Mouse (Mus musculus): ENCODE measurements around the gene Dnajc5. TPM values are rescaled to one million over a fixed set of nuclear protein-coding genes. Genes with fewer than 3 reads are reported as not detected.

Dnajc5 gene
- polyA plus RNA-seq, 1 experiment from 2014 or later = 110 TPM

DNA sequence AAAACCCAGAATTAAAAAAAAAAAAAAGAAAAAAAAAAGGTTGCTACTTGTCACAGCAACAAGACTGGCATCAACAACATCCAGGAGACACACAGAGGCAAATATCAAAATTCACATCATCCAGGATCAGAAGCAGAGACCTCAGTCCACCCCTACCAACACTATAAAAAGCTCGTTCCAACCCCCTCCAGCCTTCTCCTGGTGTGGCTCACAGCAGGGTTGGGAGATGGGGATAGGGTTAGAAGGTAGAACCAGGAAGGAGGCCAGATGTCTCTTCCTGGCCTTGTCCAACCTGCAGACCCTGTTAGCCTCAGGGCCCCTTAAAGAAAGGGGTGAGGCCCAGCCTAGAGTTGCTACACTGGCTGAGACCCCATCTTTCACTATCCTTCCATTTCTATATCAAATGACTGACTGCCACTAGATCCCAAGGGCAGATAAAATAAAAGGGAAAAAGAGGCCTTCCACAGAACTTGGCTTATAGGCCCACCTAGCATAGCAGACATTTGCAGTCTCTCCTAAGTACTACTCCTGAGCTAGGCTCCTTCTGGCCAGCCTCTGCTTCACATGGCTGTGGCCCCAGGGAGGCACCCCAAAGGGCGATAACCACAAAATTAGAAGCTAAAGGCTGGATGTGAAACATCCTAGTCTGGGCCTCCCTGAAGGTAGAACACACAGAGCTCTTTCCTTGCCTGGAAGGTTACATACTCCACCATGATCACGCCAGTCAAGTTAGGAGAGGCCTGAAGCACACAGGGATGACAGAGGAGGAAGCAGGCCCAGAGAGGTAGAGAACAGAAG is 63.4 kb downstream of the Dnajc5 start:
- no peak for TF ChIP-seq CTCF (IDR thresholded peaks at IDR 0.05)
- in situ Hi-C loops (cut with MboI; ENCODE audit: low pct_unique_long_range_greater_than_20kb) = loop anchor here (25.0 kb wide), 1 partner anchor 1371 kb away; no protein-coding TSS in a partner anchor
- ATAC-seq = no peak
- ChIA-PET CTCF (interaction anchor here (2.7 kb wide), 1 partner anchor 11 kb away, joined by 7 read pairs; no protein-coding TSS in a partner anchor), POLR2A (interaction anchor here (0.7 to 1.1 kb wide), 2 partner anchors 8 to 13 kb away, joined by 3 to 4 read pairs; partner anchors contain the start of gene Prpf6)
- H3K27me3 ChIP-seq = no peaks in the 10 kb centered on the region
- DNase-seq (ENCODE audit: low read depth, low spot score) = no peak

DNA sequence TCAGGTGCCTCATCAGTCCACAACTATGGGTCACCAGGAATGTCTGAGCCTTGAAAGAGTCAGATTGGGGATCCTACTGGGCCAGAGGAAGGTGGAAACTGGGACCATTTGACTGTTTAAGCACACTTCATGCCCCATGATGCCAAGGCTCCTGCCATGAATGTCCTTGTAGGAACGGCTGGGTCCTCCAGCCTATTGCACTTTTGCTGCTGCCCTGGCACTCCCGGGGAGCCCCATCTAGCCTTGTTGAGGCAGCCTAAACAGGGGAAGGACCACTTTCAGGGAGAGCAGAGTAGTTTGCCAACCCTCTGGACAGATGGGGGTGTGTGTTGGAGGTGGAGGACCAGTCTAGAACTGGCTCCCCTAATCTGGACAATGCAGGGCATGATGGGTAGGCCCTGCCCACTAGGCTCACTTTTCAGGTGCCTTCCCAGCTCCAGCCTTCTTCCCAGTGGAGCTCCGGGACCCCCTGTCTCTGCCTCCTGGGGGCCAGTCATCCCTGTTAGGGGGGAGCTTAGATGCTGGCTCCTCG is 64.2 kb downstream of the Dnajc5 start, which contains the start of gene Uckl1:
Gene Uckl1, minus strand, starts transcription at position 482 of the 532 bp plus-strand sequence.
- TF ChIP-seq CTCF (IDR thresholded peaks at IDR 0.05) = no peak
- DNase-seq (ENCODE audit: low read depth, low spot score) (no peak), ATAC-seq (no peak)
- ChIA-PET CTCF (interaction anchor here (2.7 kb wide), 1 partner anchor 11 kb away, joined by 7 read pairs; no protein-coding TSS in a partner anchor), POLR2A (interaction anchor here (0.6 kb wide), 1 partner anchor 9 kb away, joined by 3 read pairs; no protein-coding TSS in a partner anchor)
- no peaks in the 10 kb centered on the region for H3K27me3 ChIP-seq
- in situ Hi-C loops (cut with MboI; ENCODE audit: low pct_unique_long_range_greater_than_20kb) = loop anchor here (25.0 kb wide), 1 partner anchor 1372 kb away; no protein-coding TSS in a partner anchor

DNA sequence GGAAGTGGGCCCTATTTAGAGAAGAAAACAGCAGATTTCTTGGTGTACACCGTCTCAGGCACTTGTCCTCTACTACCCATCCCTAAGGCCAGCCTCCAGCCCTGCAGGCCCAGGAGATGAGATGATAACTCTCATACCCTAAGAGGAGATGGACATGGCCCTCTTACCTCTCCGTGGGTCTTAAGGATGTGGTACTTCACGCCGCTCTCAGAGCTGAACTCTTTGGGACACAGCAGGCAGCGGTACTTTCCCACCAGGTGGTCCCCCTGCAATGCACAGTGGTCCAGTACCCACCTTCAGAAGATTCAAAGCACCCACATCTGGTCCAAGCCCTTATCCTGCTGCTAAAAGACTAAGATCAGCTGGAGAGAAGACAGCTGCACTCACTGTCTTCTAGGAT is 65.2 kb downstream of the Dnajc5 start:
- no peaks in the 10 kb centered on the region for H3K27me3 ChIP-seq
- no peak for ATAC-seq
- no peak for TF ChIP-seq CTCF (IDR thresholded peaks at IDR 0.05)
- CTCF ChIA-PET = interaction anchor here (2.7 kb wide), 1 partner anchor 9 kb away, joined by 7 read pairs; no protein-coding TSS in a partner anchor
- POLR2A ChIA-PET = no interaction called here
- in situ Hi-C loops (cut with MboI; ENCODE audit: low pct_unique_long_range_greater_than_20kb) = loop anchor here (25.0 kb wide), 1 partner anchor 1373 kb away; no protein-coding TSS in a partner anchor
- DNase-seq (ENCODE audit: low read depth, low spot score) = no peak

DNA sequence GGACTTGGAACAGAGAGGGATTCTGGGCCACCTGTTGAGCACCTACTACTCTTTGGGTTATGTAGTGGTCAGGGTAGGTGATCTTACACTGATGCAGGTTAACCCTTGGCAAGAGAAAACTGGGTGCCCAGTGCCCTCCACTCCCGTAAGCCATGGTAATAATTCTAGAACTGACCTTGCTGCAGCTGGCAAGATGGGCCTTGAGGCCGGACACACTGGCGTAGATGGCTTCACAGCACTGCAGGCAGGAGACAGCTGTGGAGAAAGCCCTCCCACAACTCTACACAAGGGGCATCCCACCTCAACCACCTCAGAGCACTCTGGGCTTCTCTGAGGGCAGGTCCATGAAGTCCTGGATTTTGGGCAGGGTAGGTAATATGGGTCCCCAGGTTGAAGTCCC is 65.8 kb downstream of the Dnajc5 start:
- H3K27me3 ChIP-seq = no peaks in the 10 kb centered on the region
- in situ Hi-C loops (cut with MboI; ENCODE audit: low pct_unique_long_range_greater_than_20kb) = loop anchor here (25.0 kb wide), 1 partner anchor 1374 kb away; no protein-coding TSS in a partner anchor
- CTCF ChIA-PET = no interaction called here
- ATAC-seq = no peak
- no peak for TF ChIP-seq CTCF (IDR thresholded peaks at IDR 0.05)
- DNase-seq (ENCODE audit: low read depth, low spot score) = no peak
- POLR2A ChIA-PET = no interaction called here

DNA sequence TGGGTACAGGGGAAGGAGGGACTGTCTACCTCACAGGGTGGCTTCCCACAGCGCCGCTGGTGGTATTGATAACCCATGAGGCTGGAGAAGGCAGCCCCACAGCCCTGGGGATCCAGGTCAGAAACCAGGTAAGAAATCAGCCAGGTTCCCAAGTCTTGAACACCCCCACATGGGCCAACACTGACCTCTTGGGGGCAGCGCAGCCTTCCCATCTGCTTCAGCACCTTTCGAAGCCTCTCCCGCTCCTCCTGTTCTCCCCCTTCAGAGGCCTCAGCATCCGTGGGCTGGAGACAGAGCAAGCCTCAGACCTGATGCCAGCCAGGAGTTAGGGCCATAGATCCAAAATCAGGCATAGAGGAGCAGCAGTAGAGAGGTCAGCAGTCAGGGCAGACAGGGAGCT is 67.5 kb downstream of the Dnajc5 start:
- ChIA-PET POLR2A (no interaction called here), CTCF (no interaction called here)
- no peaks in the 10 kb centered on the region for H3K27me3 ChIP-seq
- DNase-seq (ENCODE audit: low read depth, low spot score) = no peak
- ATAC-seq = no peak
- in situ Hi-C loops (cut with MboI; ENCODE audit: low pct_unique_long_range_greater_than_20kb) = loop anchor here (25.0 kb wide), 1 partner anchor 1375 kb away; no protein-coding TSS in a partner anchor
- no peak for TF ChIP-seq CTCF (IDR thresholded peaks at IDR 0.05)

DNA sequence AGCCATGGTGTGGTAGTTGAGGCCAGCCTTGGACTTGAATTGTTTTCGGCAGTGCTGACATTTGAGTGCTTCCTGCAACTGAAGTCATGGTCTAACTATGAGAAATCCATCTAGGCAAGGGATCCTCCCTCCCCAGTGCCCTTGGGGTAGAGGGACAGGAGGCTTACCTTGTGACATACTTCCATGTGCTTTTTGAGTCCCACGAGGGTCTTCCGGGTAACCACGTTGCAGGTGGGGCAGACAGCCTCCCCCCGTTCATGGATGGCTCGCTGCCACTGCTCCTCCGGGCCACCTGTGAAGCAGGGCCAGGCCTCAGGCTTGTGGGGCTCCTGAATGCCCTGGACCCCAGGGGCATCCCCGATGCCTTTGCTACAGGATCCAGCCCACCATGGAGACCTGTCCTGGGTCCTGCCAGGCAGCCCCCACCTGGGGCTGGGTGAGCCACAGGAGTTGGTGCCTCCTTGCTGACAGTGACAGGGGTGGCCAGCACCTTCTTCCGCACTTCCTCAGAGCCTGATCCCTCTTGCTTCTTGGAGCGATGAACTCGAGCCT is 68.0 kb downstream of the Dnajc5 start:
- in situ Hi-C loops (cut with MboI; ENCODE audit: low pct_unique_long_range_greater_than_20kb) = loop anchor here (25.0 kb wide), 1 partner anchor 1376 kb away; no protein-coding TSS in a partner anchor
- H3K27me3 ChIP-seq = no peaks in the 10 kb centered on the region
- no peak for TF ChIP-seq CTCF (IDR thresholded peaks at IDR 0.05)
- DNase-seq (ENCODE audit: low read depth, low spot score) (no peak), ATAC-seq (no peak)
- CTCF ChIA-PET = no interaction called here
- POLR2A ChIA-PET = no interaction called here

DNA sequence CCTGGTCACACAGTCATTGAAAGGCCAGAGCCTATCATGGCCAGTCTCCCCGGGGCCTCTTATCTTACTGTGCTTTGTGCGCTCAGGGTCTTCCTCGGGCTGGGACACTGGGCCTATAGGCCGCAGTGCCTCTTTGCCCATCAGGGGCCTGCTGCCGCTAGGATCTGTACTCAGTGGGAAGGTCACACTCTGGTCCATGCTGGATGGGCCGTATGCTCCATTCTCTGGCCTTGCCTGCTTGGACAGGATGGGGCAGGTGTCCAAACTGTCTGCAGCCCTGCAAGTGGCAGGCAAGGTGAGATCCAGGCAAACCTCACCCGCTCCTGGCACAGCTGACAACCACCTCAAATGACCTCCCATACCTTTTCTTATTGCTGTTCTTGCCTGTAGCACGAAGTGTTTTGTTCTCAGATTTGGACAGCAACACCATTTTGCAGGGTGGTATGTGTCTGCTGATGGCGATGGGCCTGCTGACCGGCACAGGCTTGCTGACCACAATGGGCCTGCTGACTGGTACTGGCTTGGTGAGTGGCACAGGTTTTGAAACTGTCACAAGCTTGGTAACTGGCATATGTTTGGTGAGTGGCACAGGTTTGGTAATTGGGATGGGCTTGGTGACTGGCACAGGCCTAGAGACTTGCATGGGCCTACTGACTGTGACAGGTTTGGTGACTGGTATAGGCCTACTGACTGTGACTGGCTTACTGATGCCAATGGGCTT is 68.9 kb downstream of the Dnajc5 start:
- CTCF ChIA-PET = no interaction called here
- no peak for TF ChIP-seq CTCF (IDR thresholded peaks at IDR 0.05)
- in situ Hi-C loops (cut with MboI; ENCODE audit: low pct_unique_long_range_greater_than_20kb) = loop anchor here (25.0 kb wide), 1 partner anchor 1377 kb away; no protein-coding TSS in a partner anchor
- no peak for DNase-seq (ENCODE audit: low read depth, low spot score)
- ATAC-seq = no peak
- no peaks in the 10 kb centered on the region for H3K27me3 ChIP-seq
- POLR2A ChIA-PET = no interaction called here

DNA sequence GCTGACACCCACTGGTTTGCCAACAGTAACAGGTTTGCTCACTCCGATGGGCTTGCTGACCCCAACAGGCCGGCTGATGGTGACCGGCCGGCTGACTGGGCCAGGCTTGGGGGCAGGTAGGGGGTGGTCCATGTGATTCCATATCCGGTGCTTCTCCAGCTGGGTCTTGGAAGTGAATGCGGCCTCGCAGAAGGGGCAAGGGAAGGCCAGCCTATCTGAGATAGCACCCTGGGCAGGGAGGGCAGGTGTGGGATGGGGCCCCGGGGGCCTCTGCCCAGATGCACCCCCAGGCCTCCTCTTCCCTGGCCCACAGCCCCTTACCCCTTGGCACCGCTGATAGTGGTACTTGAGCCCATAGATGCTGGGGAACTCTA is 69.4 kb downstream of the Dnajc5 start:
- DNase-seq (ENCODE audit: low read depth, low spot score) = no peak
- ChIA-PET POLR2A (no interaction called here), CTCF (interaction anchor here (0.7 kb wide), 1 partner anchor 70 kb away, joined by 3 read pairs; the partner anchor contains the start of gene Dnajc5)
- no peak for ATAC-seq
- no peaks in the 10 kb centered on the region for H3K27me3 ChIP-seq
- in situ Hi-C loops (cut with MboI; ENCODE audit: low pct_unique_long_range_greater_than_20kb) = loop anchor here (25.0 kb wide), 1 partner anchor 1377 kb away; no protein-coding TSS in a partner anchor
- no peak for TF ChIP-seq CTCF (IDR thresholded peaks at IDR 0.05)

DNA sequence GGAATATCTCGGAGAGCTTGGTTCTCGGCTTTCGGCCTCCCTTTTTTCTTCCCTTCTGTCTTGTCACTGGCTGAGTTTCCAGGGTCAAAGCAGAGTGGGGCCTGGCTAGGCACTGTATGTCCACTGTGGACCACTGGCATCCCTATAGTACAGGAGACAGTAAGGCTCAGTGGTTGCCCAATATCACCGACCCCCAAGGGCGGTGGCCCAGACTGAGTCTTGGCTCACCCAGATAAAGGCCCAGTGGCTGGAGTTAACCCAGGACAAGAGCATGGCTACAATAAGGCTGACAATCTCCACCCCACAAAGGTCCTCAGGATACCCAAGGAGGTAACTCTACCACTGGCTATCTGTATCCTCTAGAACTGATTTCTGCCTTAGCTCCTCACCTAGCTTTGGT is 70.2 kb downstream of the Dnajc5 start:
- in situ Hi-C loops (cut with MboI; ENCODE audit: low pct_unique_long_range_greater_than_20kb) = loop anchor here (25.0 kb wide), 1 partner anchor 1378 kb away; no protein-coding TSS in a partner anchor
- DNase-seq (ENCODE audit: low read depth, low spot score) (no peak), ATAC-seq (no peak)
- no peaks in the 10 kb centered on the region for H3K27me3 ChIP-seq
- no peak for TF ChIP-seq CTCF (IDR thresholded peaks at IDR 0.05)
- CTCF ChIA-PET = interaction anchor here (0.7 to 0.8 kb wide), 2 partner anchors 9 to 71 kb away, joined by 3 to 4 read pairs; partner anchors contain the start of gene Dnajc5
- POLR2A ChIA-PET = interaction anchor here (0.8 kb wide), 1 partner anchor 10 kb away, joined by 4 read pairs; no protein-coding TSS in a partner anchor

Measured in Patski (cell line).